Mouse (Mus musculus) forebrain, embryonic 16.5 days (tissue): ENCODE results near the gene Cyp4a14. TPM values are rescaled to one million over a fixed set of nuclear protein-coding genes. Genes with fewer than 3 reads are reported as not detected.
"Not testable (repeated sequence)": the region's sequence is repeated elsewhere in the genome, so short reads cannot be mapped to it uniquely, and the experiment has no call there.

Experiments
- ATAC-seq: fragments of 200-750 bp; cut with Nextera tagmentation; 2 replicates; pipeline ENCODE4 v1.8.0; 2017; ENCODE audit warnings: mild to moderate bottlenecking, moderate library complexity
- H3K27ac ChIP-seq: fragments of 300-500 bp; sonication (generic); 2 replicates; pipeline ENCODE4 v1.5.1; 2014; ENCODE audit warnings: low read length, control low read depth
- H3K27me3 ChIP-seq: fragments of 300-500 bp; sonication (generic); replicated peaks from 2 replicates; pipeline ENCODE4 v1.6.1; 2014; ENCODE audit warnings: low read length; ENCODE audit not compliant: control insufficient read depth, insufficient read depth
- H3K36me3 ChIP-seq: fragments of 300-500 bp; sonication (generic); 2 replicates; pipeline ENCODE4 v1.6.1; 2014; ENCODE audit not compliant: control insufficient read depth, insufficient read depth
- H3K4me1 ChIP-seq: fragments of 300-500 bp; sonication (generic); replicated peaks from 2 replicates; pipeline ENCODE4 v1.6.1; 2014; ENCODE audit warnings: low read length; ENCODE audit not compliant: control insufficient read depth, insufficient read depth
- H3K4me2 ChIP-seq: fragments of 300-500 bp; sonication (generic); 2 replicates; pipeline ENCODE4 v1.6.1; 2014; ENCODE audit warnings: mild to moderate bottlenecking, low read length, control low read depth
- H3K4me3 ChIP-seq: fragments of 300-500 bp; sonication (generic); replicated peaks from 2 replicates; pipeline ENCODE4 v1.5.1; 2014; ENCODE audit warnings: mild to moderate bottlenecking, low read length, control low read depth
- H3K9ac ChIP-seq: fragments of 300-500 bp; sonication (generic); replicated peaks from 2 replicates; pipeline ENCODE4 v1.6.1; 2014; ENCODE audit warnings: low read depth, low read length, control low read depth
- H3K9me3 ChIP-seq: fragments of 300-500 bp; sonication (generic); 2 replicates; pipeline ENCODE4 v1.6.1; 2016; ENCODE audit warnings: low read length; ENCODE audit not compliant: control insufficient read depth
- WGBS: fragments of 180-500 bp; shearing (Covaris S2); extraction: QIAGEN DNeasy Blood & Tissue Kit; methylation state at CpG from one replicate; pipeline ENCODE4 v1.1.7; 2014; 5-methylcytosine and 5-hydroxymethylcytosine counted together
- polyA plus RNA-seq: library from polyadenylated mRNA; unstranded; fragments of >200 nt; fragmentation: Nextera tagmentation; extraction: Ambion mirVana; gene quantifications from 2 replicates; pipeline ENCODE4 v1.2.1, GENCODE M21; 2015

The Cyp4a14 gene
- not detected in 2 replicates for polyA plus RNA-seq

DNA sequence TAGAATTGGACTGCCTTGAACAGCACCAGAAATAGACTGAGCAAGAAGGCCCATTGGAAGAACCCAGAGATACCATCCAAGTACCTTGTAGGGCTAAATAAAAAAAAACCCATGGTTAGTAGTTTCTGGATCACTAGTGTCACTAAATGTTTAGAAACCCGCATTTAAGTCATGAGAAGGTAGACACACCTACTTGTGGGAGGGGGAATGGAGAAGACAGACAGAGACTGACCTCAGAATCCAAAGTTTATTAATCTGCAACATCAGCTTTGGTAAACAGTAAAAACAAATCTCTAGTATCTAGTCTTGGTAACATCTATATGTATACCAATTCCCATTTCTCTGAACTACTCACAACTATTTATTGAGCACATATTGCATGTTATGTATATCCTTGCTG, at the start of gene Cyp4a14:
Gene Cyp4a14 (minus strand): TSS at position 142 of the 400 bp plus-strand sequence.
- Histone ChIP-seq H3K27ac (no peak within 1 kb of the TSS), H3K27me3 (no peaks in the 10 kb centered on the region), H3K4me1 (no peaks in the 10 kb centered on the region), H3K4me3 (no peak within 1 kb of the TSS), H3K9me3 (no peaks in the 10 kb centered on the region), H3K4me2 (no peak within 1 kb of the TSS), H3K9ac (no peak within 1 kb of the TSS), H3K36me3 (no peaks in the 10 kb centered on the region)
- ATAC-seq, result no peak
- 67% methylated on average over 1 of the region's 1 CpGs for WGBS

- Histone ChIP-seq H3K4me3 (no peak overlapping the region), H3K27me3 (no peaks in the 10 kb centered on the region), H3K4me2 (no peak overlapping the region), H3K36me3 (no peaks in the 10 kb centered on the region), H3K4me1 (no peaks in the 10 kb centered on the region), H3K9ac (no peak overlapping the region), H3K27ac (no peak overlapping the region), H3K9me3 (no peaks in the 10 kb centered on the region)
- 32% methylated on average over 1 of the region's 1 CpGs for WGBS
- no peak for ATAC-seq
Measured at GRCm38 (mm10) chr4:115545101-115545500, 49.2 kb upstream of the Cyp4a14 start.

DNA sequence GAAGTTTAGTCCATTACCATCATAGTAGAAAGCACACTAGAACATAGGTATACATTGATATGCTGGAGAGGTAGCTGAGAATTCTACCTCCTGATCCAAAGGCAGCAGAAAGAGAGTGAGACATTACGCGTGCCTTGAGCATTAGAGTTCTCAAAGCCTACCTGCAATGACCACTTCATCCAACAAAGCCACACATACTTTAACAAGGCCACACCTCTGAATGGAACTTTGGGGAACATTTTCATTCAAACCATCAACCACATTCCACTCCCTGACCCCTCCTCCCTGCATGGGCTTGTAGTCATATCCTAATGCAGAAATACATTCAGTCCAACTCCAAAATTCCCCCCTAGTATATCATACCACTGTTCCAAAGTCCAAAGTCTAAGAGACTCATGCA, 25.8 kb upstream of the Cyp4a14 start:
- H3K4me1 ChIP-seq, result no peaks in the 10 kb centered on the region
- no peaks in the 10 kb centered on the region for H3K9me3 ChIP-seq
- H3K27me3 ChIP-seq, result no peaks in the 10 kb centered on the region
- no peak overlapping the region for H3K27ac ChIP-seq
- H3K4me3 ChIP-seq, result no peak overlapping the region
- no peaks in the 10 kb centered on the region for H3K36me3 ChIP-seq
- no peak overlapping the region for H3K9ac ChIP-seq
- no peak for ATAC-seq
- 96% methylated on average over 2 of the region's 2 CpGs for WGBS
- no peak overlapping the region for H3K4me2 ChIP-seq

DNA sequence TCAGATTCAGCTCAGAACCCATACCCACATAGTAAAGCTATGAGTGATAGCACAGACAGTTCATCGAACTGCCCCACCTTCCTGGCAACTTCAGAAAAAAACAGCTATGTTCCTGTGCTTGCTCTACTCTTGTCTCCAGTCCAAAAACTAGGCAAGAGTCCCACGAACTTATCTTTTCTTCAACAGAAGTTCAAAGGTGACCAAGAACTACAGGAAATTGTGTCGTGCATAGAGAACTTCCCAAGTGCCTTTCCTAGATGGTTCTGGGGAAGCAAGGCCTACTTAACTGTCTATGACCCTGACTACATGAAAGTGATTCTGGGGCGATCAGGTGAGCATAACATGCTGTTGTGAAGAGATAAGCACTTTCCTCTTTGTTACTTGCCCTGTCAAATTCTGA, 23.5 kb upstream of the Cyp4a14 start:
- no peak overlapping the region for H3K4me3 ChIP-seq
- no peaks in the 10 kb centered on the region for H3K27me3 ChIP-seq
- no peak overlapping the region for H3K4me2 ChIP-seq
- WGBS, result 87% methylated on average over 4 of the region's 4 CpGs
- ATAC-seq, result no peak
- no peak overlapping the region for H3K9ac ChIP-seq
- no peaks in the 10 kb centered on the region for H3K4me1 ChIP-seq
- no peaks in the 10 kb centered on the region for H3K36me3 ChIP-seq
- H3K27ac ChIP-seq, result no peak overlapping the region
- no peaks in the 10 kb centered on the region for H3K9me3 ChIP-seq

DNA sequence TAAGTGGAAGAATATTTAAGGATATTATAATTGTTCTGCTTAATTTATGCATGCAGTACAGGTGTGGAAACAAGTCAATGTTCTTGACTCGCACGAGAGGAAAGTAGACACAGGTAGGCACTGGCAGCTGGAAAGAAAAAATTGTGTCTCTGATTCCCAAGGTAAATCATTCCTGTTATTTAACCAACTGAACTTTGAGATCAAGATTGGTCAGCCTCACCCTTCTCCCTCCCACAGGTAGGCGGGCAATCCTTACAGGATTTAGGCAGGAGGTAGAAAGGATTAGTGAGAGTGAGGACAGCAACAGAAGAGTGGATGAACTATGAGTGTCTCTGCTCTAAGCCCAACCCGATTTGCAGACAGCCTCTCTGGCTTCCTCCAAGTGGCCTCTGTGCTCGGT, 22.1 kb upstream of the Cyp4a14 start, which contains the start of gene Cyp4a10:
Gene Cyp4a10 (plus strand): TSS at position 265 of the 400 bp plus-strand sequence.
- not testable (repeated sequence) for H3K9me3 ChIP-seq, H3K4me1 ChIP-seq, H3K36me3 ChIP-seq, H3K27ac ChIP-seq, H3K4me2 ChIP-seq, H3K27me3 ChIP-seq, H3K9ac ChIP-seq, ATAC-seq, H3K4me3 ChIP-seq
- 87% methylated on average over 5 of the region's 5 CpGs for WGBS

DNA sequence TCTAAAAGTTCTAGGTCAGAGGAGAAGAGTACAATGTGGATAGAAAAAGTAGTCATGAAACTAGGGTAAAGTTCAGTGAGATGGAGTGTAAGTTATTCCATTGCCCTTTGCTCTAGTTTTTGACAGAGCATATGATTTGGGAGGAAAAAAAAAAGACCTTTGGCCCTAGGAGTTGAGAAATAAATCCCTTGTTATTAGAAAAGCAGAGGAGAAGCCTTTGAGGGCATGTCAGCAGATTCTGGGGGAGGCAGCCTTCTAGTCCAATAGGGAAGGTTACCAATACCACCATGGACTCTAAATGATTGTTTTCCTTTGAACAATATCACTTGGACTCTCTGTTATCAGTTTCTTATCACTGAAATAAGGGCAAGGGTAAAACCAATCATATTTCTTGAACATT, 18.0 kb upstream of the Cyp4a14 start:
- not testable (repeated sequence) for H3K4me1 ChIP-seq, H3K36me3 ChIP-seq, H3K9ac ChIP-seq, H3K27ac ChIP-seq, H3K27me3 ChIP-seq, H3K4me3 ChIP-seq, H3K9me3 ChIP-seq, H3K4me2 ChIP-seq, ATAC-seq

GRCm38 (mm10) chr4:115497466-115497865, 1.5 kb upstream of the Cyp4a14 start:
- H3K4me2 ChIP-seq, result no peak overlapping the region

DNA sequence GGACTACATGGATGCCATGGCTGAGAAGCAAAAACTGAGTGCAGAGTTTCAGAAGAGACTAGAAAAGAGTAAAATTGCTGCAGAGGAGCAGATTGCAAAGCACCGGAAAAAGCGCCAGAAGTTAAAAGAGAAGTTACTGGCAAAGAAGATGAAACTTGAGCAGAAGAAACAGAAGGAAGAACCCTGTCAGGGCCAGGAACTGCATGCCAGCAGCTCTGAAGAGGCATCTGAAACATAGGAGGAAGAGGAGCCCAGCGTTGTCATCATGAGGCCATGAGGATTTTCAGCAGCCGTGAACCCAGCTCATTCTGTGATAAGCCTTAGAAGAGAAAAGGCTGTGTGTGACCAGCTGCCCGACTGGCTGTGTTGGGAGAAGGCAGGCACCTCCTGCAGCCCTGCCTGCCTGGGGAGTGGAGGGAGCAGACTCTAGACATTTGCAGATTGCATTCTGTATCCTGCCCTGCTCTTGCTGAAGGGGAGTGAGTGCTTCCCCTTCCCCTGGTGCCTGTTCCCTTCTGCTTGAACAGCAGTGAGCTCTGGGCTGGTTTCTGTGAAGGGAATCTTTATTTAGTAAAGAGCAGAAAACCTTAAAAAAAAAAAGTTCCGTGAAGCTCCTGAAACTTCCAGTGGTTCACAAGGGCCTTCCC, 14.8 kb downstream of the Cyp4a14 start:
- ATAC-seq, result no peak
- H3K9ac ChIP-seq, result no peak overlapping the region
- H3K4me3 ChIP-seq, result no peak overlapping the region
- no peak overlapping the region for H3K27ac ChIP-seq
- H3K4me1 ChIP-seq, result no peaks in the 10 kb centered on the region
- no peak overlapping the region for H3K4me2 ChIP-seq
- 74% methylated on average over 6 of the region's 6 CpGs for WGBS
- H3K27me3 ChIP-seq, result no peaks in the 10 kb centered on the region
- H3K9me3 ChIP-seq, result no peaks in the 10 kb centered on the region
- no peaks in the 10 kb centered on the region for H3K36me3 ChIP-seq

More at GRCm38 (mm10) chr4:115497466-115497865, 1.5 kb upstream of the Cyp4a14 start:
- H3K27ac ChIP-seq, result no peak overlapping the region
- WGBS, result 91% methylated on average over 3 of the region's 3 CpGs
- H3K4me1 ChIP-seq, result no peaks in the 10 kb centered on the region
- no peak overlapping the region for H3K9ac ChIP-seq
- H3K4me3 ChIP-seq, result no peak overlapping the region
- no peak for ATAC-seq
- no peaks in the 10 kb centered on the region for H3K36me3 ChIP-seq
- no peaks in the 10 kb centered on the region for H3K27me3 ChIP-seq
- no peaks in the 10 kb centered on the region for H3K9me3 ChIP-seq

DNA sequence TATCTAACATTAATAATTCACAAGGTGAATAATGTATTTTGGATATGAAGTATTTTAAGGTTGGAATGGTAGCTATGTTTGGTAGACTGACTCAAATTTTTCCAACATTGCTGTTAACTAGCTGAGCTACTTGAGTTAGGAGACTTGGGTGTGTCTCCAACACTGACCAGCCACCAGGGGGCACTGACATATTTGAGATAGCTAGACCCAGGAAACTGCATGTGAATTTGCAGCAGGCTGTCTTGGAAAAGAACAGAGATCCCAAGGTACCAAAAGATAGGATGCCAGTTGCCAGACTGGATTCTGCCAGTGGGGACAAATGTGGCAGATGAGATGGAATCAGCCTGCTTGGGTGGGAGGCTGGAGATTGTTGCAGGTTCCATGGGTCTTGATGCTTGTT, 19.9 kb downstream of the Cyp4a14 start:
- not testable (repeated sequence) for H3K9ac ChIP-seq, H3K27me3 ChIP-seq, H3K4me1 ChIP-seq, ATAC-seq, H3K4me2 ChIP-seq, H3K27ac ChIP-seq, H3K36me3 ChIP-seq, H3K4me3 ChIP-seq, H3K9me3 ChIP-seq

- not testable (repeated sequence) for ATAC-seq
- 78% methylated on average over 3 of the region's 3 CpGs for WGBS
Measured at GRCm38 (mm10) chr4:115473585-115473984, 22.4 kb downstream of the Cyp4a14 start.

More at GRCm38 (mm10) chr4:115473585-115473984, 22.4 kb downstream of the Cyp4a14 start:
- H3K27ac ChIP-seq, H3K9ac ChIP-seq, H3K36me3 ChIP-seq, H3K27me3 ChIP-seq, H3K9me3 ChIP-seq, H3K4me2 ChIP-seq, H3K4me3 ChIP-seq, H3K4me1 ChIP-seq: not testable (repeated sequence)
